Mouse (Mus musculus): ENCODE results near the gene Rgl2. TPM values are rescaled to one million over a fixed set of nuclear protein-coding genes. Genes with fewer than 3 reads are reported as not detected.
"Not testable (repeated sequence)": the region's sequence is repeated elsewhere in the genome, so short reads cannot be mapped to it uniquely, and the experiment has no call there.

The Rgl2 gene
- polyA plus RNA-seq, 1 experiment from 2014 or later = 58.5 TPM

GRCm38 (mm10) chr17:33968927-33969326, 39.6 kb downstream of the Rgl2 start:
- Histone ChIP-seq H3K4me3 (no peak overlapping the region), H3K9ac (no peak overlapping the region), H3K4me2 (no peak overlapping the region), H3K27ac (no peak overlapping the region), H3K36me3 (peaks cover 23% of the 10 kb centered on the region), H3K27me3 (peaks cover 10% of the 10 kb centered on the region; the same call in 1 of the 2 replicates), H3K9me3 (no peaks in the 10 kb centered on the region), H3K4me1 (no peaks in the 10 kb centered on the region)
- ATAC-seq (ENCODE audit: insufficient number of reproducible peaks, low FRiP score, low TSS enrichment, low read depth) = no peak; the same call in 1 of the 2 replicates
- 21% methylated on average over 5 of the region's 5 CpGs for WGBS

- H3K4me3 ChIP-seq = no peak overlapping the region
- no peaks in the 10 kb centered on the region for H3K9me3 ChIP-seq
- H3K4me2 ChIP-seq = no peak overlapping the region
- H3K27me3 ChIP-seq = peaks cover 14% of the 10 kb centered on the region; the same call in 1 of the 2 replicates
- H3K4me1 ChIP-seq = no peaks in the 10 kb centered on the region
- H3K9ac ChIP-seq = no peak overlapping the region
- H3K27ac ChIP-seq = no peak overlapping the region
- peaks cover 21% of the 10 kb centered on the region for H3K36me3 ChIP-seq
- no peak for ATAC-seq (ENCODE audit: insufficient number of reproducible peaks, low FRiP score, low TSS enrichment, low read depth)
- WGBS = 78% methylated on average over 4 of the region's 4 CpGs
Measured at GRCm38 (mm10) chr17:33969394-33969793, 40.1 kb downstream of the Rgl2 start.

- no peak overlapping the region for H3K4me2 ChIP-seq
- WGBS = 0% methylated on average over 1 of the region's 1 CpGs
- no peaks in the 10 kb centered on the region for H3K9me3 ChIP-seq
- H3K4me1 ChIP-seq = peaks cover 1% of the 10 kb centered on the region; the same call in 1 of the 2 replicates
- H3K27me3 ChIP-seq = peaks cover 37% of the 10 kb centered on the region
- no peak for ATAC-seq (ENCODE audit: insufficient number of reproducible peaks, low FRiP score, low TSS enrichment, low read depth)
- no peak overlapping the region for H3K9ac ChIP-seq
- no peaks in the 10 kb centered on the region for H3K36me3 ChIP-seq
- no peak overlapping the region for H3K27ac ChIP-seq
- no peak overlapping the region for H3K4me3 ChIP-seq
Measured at GRCm38 (mm10) chr17:33972691-33973090, 43.3 kb downstream of the Rgl2 start.

- Histone ChIP-seq H3K27ac (no peak overlapping the region), H3K9me3 (no peaks in the 10 kb centered on the region), H3K9ac (no peak overlapping the region), H3K4me1 (peaks cover 10% of the 10 kb centered on the region), H3K4me3 (no peak overlapping the region), H3K27me3 (peaks cover 46% of the 10 kb centered on the region), H3K36me3 (no peaks in the 10 kb centered on the region), H3K4me2 (no peak overlapping the region)
- WGBS = 58% methylated on average over 3 of the region's 3 CpGs
- ATAC-seq (ENCODE audit: insufficient number of reproducible peaks, low FRiP score, low TSS enrichment, low read depth) = no peak
Measured at GRCm38 (mm10) chr17:33973572-33973971, 44.2 kb downstream of the Rgl2 start.

GRCm38 (mm10) chr17:33977861-33978557, 48.7 kb downstream of the Rgl2 start:
- Histone ChIP-seq H3K4me3 (peak overlapping the region; percentile 35), H3K4me2 (peak overlapping the region; percentile 52), H3K9ac (0 out of 2 replicates have a peak overlapping the region, but pooled peaks have one; percentile 18), H3K27ac (no peak overlapping the region), H3K36me3 (no peaks in the 10 kb centered on the region), H3K27me3 (peaks cover 68% of the 10 kb centered on the region), H3K4me1 (peaks cover 24% of the 10 kb centered on the region), H3K9me3 (no peaks in the 10 kb centered on the region)
- WGBS = 1% methylated on average over 57 of the region's 57 CpGs
- no peak for ATAC-seq (ENCODE audit: insufficient number of reproducible peaks, low FRiP score, low TSS enrichment, low read depth)

GRCm38 (mm10) chr17:33978631-33979031, 49.3 kb downstream of the Rgl2 start:
- H3K36me3 ChIP-seq = no peaks in the 10 kb centered on the region
- H3K4me2 ChIP-seq = peak overlapping the region; percentile 52
- peak; percentile 21; the same call in 1 of the 2 replicates for ATAC-seq (ENCODE audit: insufficient number of reproducible peaks, low FRiP score, low TSS enrichment, low read depth)
- no peaks in the 10 kb centered on the region for H3K9me3 ChIP-seq
- peak overlapping the region; percentile 35 for H3K4me3 ChIP-seq
- peaks cover 62% of the 10 kb centered on the region for H3K27me3 ChIP-seq
- peaks cover 24% of the 10 kb centered on the region for H3K4me1 ChIP-seq
- 0 out of 2 replicates have a peak overlapping the region, but pooled peaks have one; percentile 18 for H3K9ac ChIP-seq
- no peak overlapping the region for H3K27ac ChIP-seq
- 1% methylated on average over 17 of the region's 17 CpGs for WGBS

GRCm38 (mm10) chr17:33979512-33980050, 50.2 kb downstream of the Rgl2 start:
- H3K4me3 ChIP-seq = no peak overlapping the region
- H3K27me3 ChIP-seq = peaks cover 55% of the 10 kb centered on the region
- no peaks in the 10 kb centered on the region for H3K9me3 ChIP-seq
- peaks cover 24% of the 10 kb centered on the region for H3K4me1 ChIP-seq
- 69% methylated on average over 6 of the region's 6 CpGs for WGBS
- H3K27ac ChIP-seq = no peak overlapping the region
- no peak overlapping the region for H3K4me2 ChIP-seq
- no peak for ATAC-seq (ENCODE audit: insufficient number of reproducible peaks, low FRiP score, low TSS enrichment, low read depth)
- no peaks in the 10 kb centered on the region for H3K36me3 ChIP-seq
- no peak overlapping the region for H3K9ac ChIP-seq

GRCm38 (mm10) chr17:33980181-33981035, 51.1 kb downstream of the Rgl2 start:
- peak overlapping the region; percentile 67 for H3K4me2 ChIP-seq
- peak overlapping the region; percentile 52; the same call in 1 of the 2 replicates for H3K4me3 ChIP-seq
- WGBS = 74% methylated on average over 19 of the region's 19 CpGs
- no peak for ATAC-seq (ENCODE audit: insufficient number of reproducible peaks, low FRiP score, low TSS enrichment, low read depth)
- peak overlapping the region; percentile 54 for H3K27ac ChIP-seq
- H3K9me3 ChIP-seq = no peaks in the 10 kb centered on the region
- no peaks in the 10 kb centered on the region for H3K36me3 ChIP-seq
- H3K4me1 ChIP-seq = peaks cover 24% of the 10 kb centered on the region
- H3K9ac ChIP-seq = no peak overlapping the region
- H3K27me3 ChIP-seq = peaks cover 54% of the 10 kb centered on the region

- Histone ChIP-seq H3K4me3 (peak overlapping the region; percentile 52), H3K4me1 (peaks cover 24% of the 10 kb centered on the region), H3K4me2 (peak overlapping the region; percentile 67), H3K27me3 (peaks cover 45% of the 10 kb centered on the region), H3K27ac (peak overlapping the region; percentile 91)
- not testable (repeated sequence) for H3K9ac ChIP-seq, H3K36me3 ChIP-seq, H3K9me3 ChIP-seq
- under 1% methylated on average over 27 of the region's 27 CpGs for WGBS
- ATAC-seq (ENCODE audit: insufficient number of reproducible peaks, low FRiP score, low TSS enrichment, low read depth) = peak; percentile 87
Measured at GRCm38 (mm10) chr17:33981192-33981909, 52.0 kb downstream of the Rgl2 start.

GRCm38 (mm10) chr17:33982136-33982535, 52.8 kb downstream of the Rgl2 start:
- not testable (repeated sequence) for H3K27ac ChIP-seq
- 9% methylated on average over 8 of the region's 8 CpGs for WGBS

More at GRCm38 (mm10) chr17:33982136-33982535, 52.8 kb downstream of the Rgl2 start:
- Histone ChIP-seq H3K4me3 (peak overlapping the region; percentile 52; the same call in 1 of the 2 replicates), H3K27me3 (peaks cover 37% of the 10 kb centered on the region), H3K4me2 (peak overlapping the region; percentile 67; the same call in 1 of the 2 replicates), H3K4me1 (peaks cover 24% of the 10 kb centered on the region)
- H3K36me3 ChIP-seq; H3K9me3 ChIP-seq; ATAC-seq (ENCODE audit: insufficient number of reproducible peaks, low FRiP score, low TSS enrichment, low read depth); H3K9ac ChIP-seq: not testable (repeated sequence)

All from limb, embryonic 15.5 days (tissue).